In genomic region chr6:82170349-82171080, GRCm38 (mm10) we compare ENCODE assay signal across 25 mouse cellular contexts.
DNase-seq lines count a peak whose midpoint lies in the region; ATAC-seq lines count a peak whose summit lies in the region.
"Had no signal": no experiment of that assay in that cellular context is flagged by ENCODE, and none has a peak within 500 bp of the region (broad histone marks: within the 10 kb centered on the region; RNA-seq: fewer than 3 reads in every experiment).

No protein-coding gene starts in this region.

- ATAC-seq in kidney, embryonic 15.5 days (replicated peaks; ENCODE audit: low FRiP score), result peak; percentile 97
- ATAC-seq: activated CD4-positive, CD25-positive, alpha-beta regulatory T cell, adult 4 months; forebrain, embryonic 15.5 days; hindbrain, embryonic 16.5 days had no signal

- no peaks in the 10 kb centered on the region for H3K9me3 ChIP-seq in kidney, embryonic 15.5 days (replicated peaks)
- H3K9me3 ChIP-seq: embryonic facial prominence, embryonic 12.5 days; embryonic facial prominence, embryonic 15.5 days; forebrain, embryonic 12.5 days; forebrain, embryonic 15.5 days; heart, embryonic 10.5 days; hindbrain, embryonic 13.5 days had no signal

- H3K27me3 ChIP-seq in kidney, embryonic 15.5 days, result no peaks in the 10 kb centered on the region
- H3K27me3 ChIP-seq: embryonic facial prominence, embryonic 12.5 days; embryonic facial prominence, embryonic 15.5 days; forebrain, embryonic 12.5 days; forebrain, embryonic 15.5 days; heart, embryonic 13.5 days; hindbrain, embryonic 13.5 days had no signal

- WGBS in kidney, embryonic 15.5 days, result 25% methylated on average over 5 of the region's 5 CpGs

- peaks cover 6% of the 10 kb centered on the region; the same call in 1 of the 2 replicates for H3K4me1 ChIP-seq in kidney, embryonic 15.5 days
- H3K4me1 ChIP-seq: embryonic facial prominence, embryonic 12.5 days; embryonic facial prominence, embryonic 15.5 days; forebrain, embryonic 12.5 days; forebrain, embryonic 15.5 days; heart, embryonic 10.5 days; heart, embryonic 13.5 days; hindbrain, embryonic 13.5 days had no signal

- DNase-seq in cerebellum, postnatal 10 days, result peak; percentile 2 to 6
- DNase-seq in cerebellum, adult 11 months, result no peak
- no peak for DNase-seq in kidney, postnatal 36 days
- DNase-seq in kidney, postnatal 4 days, result peak; percentile 22 to 51
- DNase-seq in kidney, adult 9 months, result no peak
- DNase-seq: adrenal gland, adult 8-10 months; adrenal gland, postnatal 25 days; cerebellum, adult 18-20 months; cerebellum, adult 9-10 months; cerebellum, postnatal 25 days; gastrocnemius, postnatal 10 days; gastrocnemius, postnatal 36 days; heart, adult 2 months; heart, postnatal 14 days; heart, postnatal 4 days had no signal

- no peaks in the 10 kb centered on the region for H3K36me3 ChIP-seq in kidney, embryonic 15.5 days
- H3K36me3 ChIP-seq: embryonic facial prominence, embryonic 12.5 days; embryonic facial prominence, embryonic 15.5 days; forebrain, embryonic 12.5 days; forebrain, embryonic 15.5 days; heart, embryonic 10.5 days; heart, embryonic 13.5 days; hindbrain, embryonic 13.5 days had no signal

- H3K27ac ChIP-seq in kidney, embryonic 15.5 days, result 0 out of 2 replicates have a peak overlapping the region, but pooled peaks have one; percentile 7
- H3K27ac ChIP-seq: embryonic facial prominence, embryonic 12.5 days; embryonic facial prominence, embryonic 15.5 days; forebrain, embryonic 12.5 days; forebrain, embryonic 15.5 days; heart, adult 2 months; heart, embryonic 10.5 days; heart, embryonic 13.5 days; hindbrain, embryonic 13.5 days had no signal

- no peak overlapping the region for H3K4me2 ChIP-seq in kidney, embryonic 15.5 days
- H3K4me2 ChIP-seq: embryonic facial prominence, embryonic 12.5 days; embryonic facial prominence, embryonic 15.5 days; forebrain, embryonic 12.5 days; forebrain, embryonic 15.5 days; heart, embryonic 13.5 days; hindbrain, embryonic 13.5 days had no signal

- H3K9ac ChIP-seq in kidney, embryonic 15.5 days, result no peak overlapping the region
- H3K9ac ChIP-seq: embryonic facial prominence, embryonic 12.5 days; embryonic facial prominence, embryonic 15.5 days; forebrain, embryonic 12.5 days; forebrain, embryonic 15.5 days; heart, embryonic 13.5 days; hindbrain, embryonic 13.5 days had no signal

- H3K4me3 ChIP-seq in kidney, embryonic 15.5 days (replicated peaks), result no peak overlapping the region
- H3K4me3 ChIP-seq: embryonic facial prominence, embryonic 12.5 days; embryonic facial prominence, embryonic 15.5 days; forebrain, embryonic 12.5 days; forebrain, embryonic 15.5 days; heart, adult 2 months; heart, embryonic 10.5 days; heart, embryonic 13.5 days; hindbrain, embryonic 13.5 days had no signal

Comparison
In these comparisons a context has a peak if more than half of its experiments do, and no peak if none do; other contexts are left out.
1. DNase-seq: peak in cerebellum, postnatal 10 days (2 of 2) and kidney, postnatal 4 days (2 of 2); none in cerebellum, adult 11 months (single experiment), kidney, postnatal 36 days (0 of 2) and kidney, adult 9 months (single experiment).